Mouse (Mus musculus): ENCODE measurements around the gene Ets1.

Ets1 gene

DNA sequence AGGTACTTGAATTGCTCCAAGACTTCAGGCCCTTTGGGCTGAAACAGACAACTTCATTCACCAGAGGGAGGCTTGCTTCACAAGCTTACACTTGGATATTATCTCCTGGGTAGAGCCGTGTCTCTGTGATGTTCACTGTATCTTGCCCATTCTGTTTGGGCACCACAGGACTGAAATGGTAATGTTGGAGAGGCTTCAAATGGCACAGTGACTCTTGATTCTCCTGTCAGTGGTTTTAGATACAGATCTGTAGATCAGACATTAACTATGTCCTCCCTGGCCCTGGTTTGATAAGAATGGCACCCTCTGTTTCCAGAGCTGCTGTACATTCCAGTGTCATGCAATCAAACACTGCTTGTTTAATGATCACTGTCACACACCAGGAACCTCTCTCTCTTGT lies 77.1 kb downstream of the Ets1 start:
- DNase-seq = no peak

DNA sequence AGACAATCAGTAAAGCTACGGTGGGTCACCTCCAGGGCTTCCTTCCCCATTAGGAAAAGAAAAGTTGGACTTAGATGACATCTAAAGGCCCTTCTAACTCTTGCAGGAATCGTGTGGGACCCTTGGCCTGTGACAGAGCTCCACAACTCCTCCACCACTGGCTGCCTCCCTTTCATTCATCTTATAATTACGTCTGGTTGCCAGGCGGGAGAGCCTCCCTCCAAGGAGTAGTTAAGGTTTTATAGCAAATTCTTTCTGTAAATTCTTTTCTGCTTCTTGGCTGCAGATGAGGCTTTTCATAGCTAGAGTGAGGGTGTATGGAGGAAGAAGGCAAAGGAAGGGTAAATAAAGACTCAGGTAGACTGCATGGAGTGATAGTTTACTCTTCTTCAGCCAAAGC lies 77.8 kb downstream of the Ets1 start:
- DNase-seq = no peak

DNA sequence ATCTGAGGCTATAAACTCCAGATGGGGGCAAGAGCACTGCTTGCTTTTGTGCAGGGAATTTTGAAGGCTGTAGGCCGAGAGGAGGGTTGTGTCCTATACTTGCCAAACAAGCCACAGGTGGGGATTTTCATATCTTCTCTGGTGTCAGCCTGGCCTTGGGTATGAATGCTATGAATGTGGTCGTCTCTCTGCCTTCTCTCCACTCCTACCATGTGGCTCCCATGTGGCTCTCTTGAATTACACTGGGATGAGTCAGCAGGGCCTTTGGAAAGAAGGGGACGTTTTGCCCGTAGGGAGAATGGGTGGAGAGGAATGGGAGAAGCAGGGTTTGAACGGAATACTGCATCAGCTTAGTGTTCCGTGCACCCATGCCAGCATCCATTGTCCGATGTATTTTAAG lies 78.5 kb downstream of the Ets1 start:
- no peak for DNase-seq

DNA sequence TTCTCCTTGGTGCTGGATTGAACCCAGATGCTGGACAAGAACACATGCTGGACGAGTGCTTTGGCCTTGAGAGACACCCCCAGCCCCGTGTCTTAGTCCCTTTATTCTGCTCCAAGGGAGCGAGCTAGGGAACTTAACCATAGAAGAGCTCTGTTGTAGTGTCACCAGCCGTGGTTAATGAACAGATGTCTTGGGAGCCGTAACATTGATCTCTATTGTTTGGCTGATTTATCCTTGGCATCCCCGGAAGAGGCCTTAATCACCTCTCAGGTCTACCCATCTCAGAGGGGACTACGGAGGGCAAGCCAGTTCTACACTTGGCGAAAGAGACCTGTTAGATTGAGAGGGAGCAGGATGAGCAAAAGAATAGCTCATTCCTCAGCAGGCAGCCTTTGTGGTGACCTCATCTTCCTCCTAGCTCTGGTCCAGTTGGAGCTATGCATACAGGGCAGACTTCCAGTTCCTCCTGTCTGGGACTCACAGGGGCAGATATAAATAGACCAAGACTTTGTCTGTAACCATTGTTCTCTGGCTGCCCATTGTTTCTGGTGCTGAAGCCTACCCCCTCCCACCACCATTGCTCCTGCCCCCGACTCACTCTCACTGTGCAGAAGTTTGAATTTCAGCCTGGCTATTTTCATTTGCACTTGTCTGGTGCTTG lies 79.9 kb downstream of the Ets1 start:
- peak; percentile 67 for DNase-seq

DNA sequence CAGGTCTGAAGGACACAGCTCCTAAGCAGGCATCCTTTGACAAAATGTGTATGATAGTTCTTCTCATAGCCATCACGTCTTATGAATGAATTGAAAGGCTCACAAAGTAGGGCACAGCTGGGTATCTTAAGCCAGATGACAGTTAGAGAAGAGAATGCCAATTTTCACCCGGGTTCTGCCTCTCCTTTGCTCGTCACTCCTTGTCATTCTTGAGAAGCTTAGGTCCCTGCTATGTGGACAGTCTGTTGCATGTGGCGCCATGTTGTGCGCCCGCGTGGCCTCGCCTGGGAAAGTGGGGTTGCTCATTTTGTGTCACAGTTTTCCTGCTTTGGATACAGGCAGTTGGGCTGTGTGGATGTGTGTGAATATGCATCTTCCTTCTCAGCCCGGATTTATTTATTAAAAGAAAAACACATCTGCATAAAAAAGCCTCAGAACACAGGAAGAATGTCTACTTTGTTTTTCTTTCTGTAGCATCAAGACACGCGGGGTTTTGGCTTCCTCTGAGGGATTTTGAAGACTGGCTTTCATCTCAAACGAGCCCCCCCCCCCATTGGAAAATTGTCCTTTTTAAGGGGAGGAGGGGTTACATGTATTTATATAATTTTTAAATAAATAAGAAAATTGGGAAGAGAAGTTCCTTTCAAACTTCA lies 81.4 kb downstream of the Ets1 start:
- DNase-seq = no peak

DNA sequence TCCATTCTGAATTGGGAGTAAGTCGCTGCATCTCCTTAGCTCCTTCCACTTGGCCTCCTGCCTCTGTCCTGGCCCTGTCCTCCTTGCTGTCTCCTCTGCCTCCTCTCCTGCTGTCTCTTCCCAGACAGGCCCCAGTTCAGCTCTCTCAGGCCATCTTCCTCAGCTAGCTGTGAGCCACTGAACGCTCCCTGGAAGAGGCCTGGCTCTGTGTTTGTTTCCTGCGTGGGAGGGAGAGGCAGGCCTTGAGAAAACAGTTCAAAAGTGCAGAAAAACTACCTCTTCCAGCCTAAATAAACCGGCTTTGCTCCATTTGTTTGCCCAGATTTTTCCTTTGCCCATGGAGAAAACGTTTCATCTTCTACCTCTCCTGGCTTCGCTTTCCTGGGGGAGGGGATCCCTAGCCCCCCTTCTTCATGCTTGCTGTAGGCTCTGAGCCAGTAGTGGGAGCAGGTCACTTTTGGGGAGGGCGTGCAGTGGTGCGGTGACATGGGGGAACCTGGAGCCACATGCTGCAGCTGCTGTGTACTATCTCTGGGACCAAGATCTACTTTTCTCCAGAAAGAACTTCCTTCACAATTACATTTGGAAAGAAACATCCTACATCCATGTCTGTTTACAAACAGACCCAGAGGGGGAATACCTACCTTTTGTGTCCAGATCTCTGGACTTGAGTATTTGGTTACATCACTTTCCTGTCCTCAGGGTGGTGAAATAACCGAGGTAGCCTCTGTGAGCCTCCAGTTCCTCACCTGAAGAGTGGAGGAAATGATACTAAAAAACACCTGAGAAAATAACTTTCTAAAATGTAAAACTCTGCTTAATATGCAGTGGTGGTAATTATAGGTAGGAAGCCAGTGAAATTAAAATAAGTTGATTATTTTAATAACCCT lies 82.2 kb downstream of the Ets1 start:
- DNase-seq = no peak

DNA sequence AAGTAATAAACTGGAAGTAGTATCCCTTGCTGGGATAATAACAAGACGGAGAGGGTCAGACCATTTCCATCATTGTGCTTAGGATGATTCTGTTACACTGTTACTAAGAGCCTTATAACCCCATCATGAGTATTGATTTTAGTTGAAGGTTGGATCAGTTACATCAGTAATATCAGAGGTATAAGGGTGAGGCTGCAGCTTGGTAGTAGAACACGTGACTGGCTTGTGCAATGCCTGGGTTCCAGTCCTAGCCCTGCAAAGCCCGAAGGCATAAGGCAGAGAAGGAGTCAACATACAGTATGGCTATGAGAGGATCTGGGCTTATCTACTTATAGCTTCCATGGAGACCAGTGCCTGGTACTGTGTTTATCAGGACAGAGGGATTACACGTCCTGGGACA lies 82.8 kb downstream of the Ets1 start:
- DNase-seq = no peak

DNA sequence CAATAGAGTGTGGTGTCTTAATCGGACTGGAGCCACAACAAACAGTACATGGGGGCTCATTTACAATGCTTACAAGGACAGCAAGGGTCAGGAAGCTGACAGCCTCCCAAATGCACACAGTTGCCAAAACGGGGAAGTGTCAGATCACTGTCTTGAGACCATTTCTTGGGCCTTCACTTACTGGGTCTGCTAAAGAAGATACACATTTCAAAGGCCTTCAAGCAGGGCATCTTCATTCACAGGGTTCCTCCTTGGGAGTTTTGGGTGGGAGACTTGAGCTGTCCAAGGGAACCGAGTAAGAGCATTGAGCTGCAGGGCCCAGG lies 83.9 kb downstream of the Ets1 start:
- DNase-seq = no peak

DNA sequence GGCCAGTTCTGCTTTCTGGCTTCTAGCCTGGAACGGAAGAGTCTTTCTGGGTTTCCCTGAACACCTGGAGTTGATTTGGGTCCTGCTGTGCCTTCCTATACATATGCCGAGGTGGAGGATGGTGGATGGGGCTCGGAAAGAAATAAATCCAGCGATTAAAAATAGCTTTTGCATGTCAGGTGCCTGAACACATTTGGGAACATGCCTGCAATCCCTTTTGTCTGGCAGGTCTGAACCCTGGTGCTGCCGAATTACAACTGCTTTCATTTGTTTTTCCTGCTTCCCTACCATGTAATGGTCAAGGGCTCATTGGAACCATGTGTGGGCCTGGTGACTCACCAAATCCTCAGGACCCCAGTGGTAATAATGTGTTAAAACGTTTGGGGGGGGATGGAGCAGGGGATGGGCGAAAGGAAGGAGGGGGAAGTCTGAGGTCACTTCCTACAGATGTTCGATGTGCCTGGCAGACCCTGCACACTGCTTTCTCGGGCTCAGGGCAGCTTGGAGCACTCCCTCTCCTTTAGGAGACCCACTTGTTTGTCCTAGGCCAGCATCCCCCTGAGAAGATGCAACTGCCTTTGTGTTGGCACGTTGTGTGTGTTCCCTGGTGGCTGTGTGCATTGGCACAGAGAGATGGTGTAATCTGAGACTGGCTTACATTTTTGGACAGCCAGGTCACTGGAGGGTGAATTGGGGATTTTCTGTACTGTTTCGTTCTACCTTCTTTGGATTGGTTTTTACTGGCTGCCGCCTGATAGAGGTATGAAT lies 84.4 kb downstream of the Ets1 start:
- no peak for DNase-seq

DNA sequence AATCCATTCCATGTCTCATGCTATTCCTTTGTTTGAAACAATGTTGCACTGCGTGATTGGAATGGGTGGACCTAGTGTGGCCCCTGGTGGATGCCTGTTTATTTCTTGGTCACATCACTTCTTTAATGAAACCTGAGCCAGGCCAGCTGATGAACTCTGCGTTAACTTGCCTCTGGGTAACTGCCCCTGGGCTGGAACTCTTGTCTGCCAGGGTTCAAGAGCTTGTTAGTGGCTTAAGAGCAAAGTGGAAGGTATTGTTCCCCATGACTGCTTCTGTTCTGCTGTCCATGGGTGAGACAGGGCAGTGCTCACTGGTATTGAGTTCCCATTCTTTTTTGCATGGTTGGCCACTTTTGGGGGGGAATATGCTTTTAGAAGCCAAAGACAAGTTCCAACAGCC lies 85.1 kb downstream of the Ets1 start:
- DNase-seq = no peak

DNA sequence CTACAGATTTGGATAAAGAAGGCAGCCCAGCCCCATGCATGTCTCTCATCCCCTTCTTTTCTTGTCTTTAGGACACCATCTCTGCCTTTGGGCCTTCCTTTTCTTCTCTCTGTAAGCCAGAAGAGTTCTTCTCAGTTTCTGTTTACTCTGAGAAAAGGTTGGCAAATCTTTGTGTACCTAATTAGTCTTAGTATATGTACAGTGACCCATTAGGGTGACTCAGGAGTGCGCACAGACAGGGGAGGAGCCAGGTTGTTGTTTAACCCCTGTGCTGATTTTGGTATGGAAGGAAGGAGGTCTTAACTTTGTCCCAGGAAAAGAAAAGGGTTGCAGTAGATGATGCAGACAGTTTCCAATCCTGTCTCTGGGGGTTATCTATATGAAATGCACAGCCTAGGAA lies 86.2 kb downstream of the Ets1 start:
- DNase-seq = no peak

DNA sequence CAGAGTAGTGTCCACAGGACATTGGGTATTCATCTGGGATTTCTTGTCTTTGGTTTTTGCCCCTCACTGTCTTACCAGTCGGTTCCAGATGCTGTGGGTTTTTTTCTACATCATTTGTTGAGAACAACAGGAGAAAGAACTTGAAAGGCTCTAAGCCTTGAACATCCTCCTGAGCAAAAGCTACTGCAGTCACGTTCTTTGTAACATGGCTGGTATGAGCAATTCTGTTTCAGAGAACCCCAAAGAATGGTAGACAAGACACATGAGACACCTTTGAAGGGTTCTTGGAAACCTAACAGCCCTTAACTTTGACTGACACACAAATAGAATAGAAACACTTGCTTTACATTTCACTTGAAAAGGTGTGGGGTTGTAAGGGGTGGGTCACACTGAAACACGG lies 86.9 kb downstream of the Ets1 start:
- DNase-seq = no peak

DNA sequence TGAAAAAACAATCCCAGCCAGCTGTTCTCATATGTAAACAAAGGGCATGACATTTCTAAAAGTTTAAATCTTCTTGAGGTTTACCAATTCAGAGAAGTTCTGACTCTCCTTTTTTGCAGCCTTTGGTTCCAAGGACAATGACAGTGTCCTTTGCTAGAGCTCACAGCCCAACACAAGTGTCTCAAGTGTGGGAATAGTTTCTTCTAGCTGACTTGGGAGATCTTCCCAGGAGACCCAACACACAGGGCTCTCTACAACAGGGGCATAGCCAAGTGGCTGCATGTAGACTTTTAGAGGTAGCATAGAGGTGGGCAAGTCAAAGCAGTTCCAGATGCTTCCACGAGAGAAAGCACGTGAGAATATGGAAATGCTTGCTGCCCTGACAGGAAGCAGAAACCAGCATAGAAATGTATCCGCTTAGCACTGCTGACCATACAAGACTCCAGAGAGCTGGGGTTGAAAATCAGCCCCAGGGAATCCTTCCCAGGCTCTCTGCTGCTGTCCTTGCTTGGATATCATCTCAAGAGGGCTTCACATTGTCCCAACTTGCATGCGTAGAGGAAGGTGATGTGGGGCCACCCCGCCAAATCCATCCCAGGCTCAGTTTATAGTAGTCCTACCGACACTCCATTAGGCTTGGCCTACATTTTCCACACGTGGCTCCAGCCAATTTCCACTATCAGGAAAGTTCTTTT lies 88.3 kb downstream of the Ets1 start:
- DNase-seq = no peak

DNA sequence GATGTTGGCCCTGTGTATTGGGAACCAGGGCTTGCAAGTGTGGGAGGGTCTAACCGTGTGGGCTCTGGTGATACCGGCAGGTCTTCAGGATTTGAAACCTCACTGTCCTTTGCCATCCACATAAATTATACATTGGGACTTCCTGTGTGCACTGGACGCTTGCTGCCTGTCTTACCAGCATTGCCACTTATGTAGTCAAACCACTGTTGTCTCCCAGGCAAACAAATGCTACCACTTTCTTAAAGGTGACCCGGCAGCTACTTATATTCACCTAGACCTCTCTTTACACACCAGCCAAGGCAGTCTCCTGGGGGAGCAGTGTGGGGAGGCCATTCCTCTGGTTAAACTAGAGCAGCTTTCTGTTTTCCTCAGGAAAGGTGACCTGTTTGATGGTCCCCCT lies 89.9 kb downstream of the Ets1 start:
- DNase-seq = no peak

DNA sequence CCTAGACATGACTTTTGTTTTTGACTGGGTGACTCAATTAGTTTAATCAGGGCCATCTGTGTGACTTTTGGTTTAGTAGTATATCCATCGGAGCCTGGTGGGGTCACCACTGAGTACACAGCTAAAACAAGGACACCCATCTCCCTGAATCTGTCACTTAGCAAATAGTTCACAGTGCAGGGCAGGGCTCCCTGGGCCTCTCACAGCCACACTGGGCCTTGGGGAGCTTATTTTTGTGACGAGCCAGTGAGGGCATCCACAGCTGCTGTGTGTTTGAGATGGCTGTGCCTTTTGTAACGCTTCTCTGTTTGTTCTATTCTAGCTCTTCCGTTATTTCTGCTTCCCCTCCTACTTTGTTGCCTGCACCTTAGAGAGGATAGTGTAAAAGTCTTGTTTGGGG lies 90.6 kb downstream of the Ets1 start:
- DNase-seq = no peak

DNA sequence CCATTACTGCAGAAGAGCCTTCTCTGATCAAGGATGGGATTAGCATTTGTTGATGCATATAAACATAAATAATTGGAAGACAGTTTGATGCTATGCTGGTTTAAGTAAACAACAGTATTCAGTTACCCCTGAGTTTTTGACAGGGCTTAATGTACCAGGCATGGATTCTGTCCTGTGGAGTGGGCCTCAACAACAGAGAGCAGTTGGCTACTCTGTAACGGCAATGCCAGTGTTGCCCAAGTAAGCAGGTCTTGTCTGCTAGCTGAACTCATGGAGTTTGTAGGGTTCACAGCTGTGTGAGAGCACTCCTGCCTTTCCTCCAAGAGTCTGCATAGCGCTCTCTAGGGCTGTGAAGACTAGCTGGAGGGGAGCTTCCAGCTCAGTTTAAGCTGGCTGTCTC lies 91.0 kb downstream of the Ets1 start:
- DNase-seq = no peak

DNA sequence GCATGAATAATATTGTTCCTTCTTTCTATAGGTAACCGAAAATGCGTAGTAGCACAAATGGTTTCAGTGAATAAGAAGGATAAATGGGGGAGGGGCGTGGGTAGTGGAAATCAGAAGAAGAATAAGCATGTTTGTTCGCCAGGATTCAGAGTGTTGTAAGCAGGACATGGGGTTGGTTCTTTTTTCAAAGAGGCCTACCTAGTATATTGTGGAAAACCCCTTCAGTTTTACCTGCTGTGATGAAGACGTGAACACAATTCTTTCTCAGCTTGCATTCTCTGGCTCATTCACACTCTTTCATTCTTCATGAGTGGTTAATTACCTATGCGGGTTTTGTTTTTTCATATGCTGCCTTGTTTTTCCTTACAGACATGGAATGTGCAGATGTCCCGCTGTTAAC lies 92.3 kb downstream of the Ets1 start:
- no peak for DNase-seq

DNA sequence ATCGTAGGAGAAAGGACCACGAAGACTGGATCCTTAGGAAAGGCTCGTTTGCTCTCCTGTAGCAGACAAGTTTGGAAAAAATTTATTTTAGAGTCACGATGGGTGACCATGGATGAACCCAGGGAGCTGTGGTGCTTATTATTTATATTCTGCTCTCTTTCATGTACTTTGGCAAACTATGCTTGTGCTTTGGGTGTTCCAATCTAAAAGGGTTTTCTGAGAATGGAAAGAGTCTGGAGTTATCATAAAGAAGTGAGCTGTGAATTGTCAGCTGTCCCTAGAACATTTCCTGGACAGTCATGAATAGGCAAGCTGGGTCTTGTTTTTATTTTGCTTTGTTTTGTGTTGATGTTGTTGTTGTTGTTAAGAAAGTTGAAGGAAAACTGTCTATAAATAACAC lies 92.8 kb downstream of the Ets1 start:
- DNase-seq = no peak

DNA sequence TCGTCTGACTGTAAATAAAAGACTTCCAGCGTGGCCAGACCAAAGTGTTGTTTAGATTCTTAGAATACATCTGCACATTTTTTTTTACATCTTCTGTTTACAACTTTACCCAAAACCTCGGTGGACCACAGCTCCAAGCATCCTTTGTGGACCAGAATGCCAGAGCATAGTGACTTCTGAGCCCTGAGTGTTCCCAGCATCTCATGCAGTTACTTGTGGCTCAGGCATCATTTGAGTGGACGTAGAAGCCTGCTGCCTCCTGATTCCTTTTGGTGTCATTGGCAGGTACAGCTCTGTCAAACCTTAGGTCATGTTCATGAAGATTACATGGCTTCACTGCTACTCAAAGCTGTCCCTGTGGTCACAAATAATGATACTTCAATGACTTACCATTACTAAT lies 93.2 kb downstream of the Ets1 start:
- no peak for DNase-seq

DNA sequence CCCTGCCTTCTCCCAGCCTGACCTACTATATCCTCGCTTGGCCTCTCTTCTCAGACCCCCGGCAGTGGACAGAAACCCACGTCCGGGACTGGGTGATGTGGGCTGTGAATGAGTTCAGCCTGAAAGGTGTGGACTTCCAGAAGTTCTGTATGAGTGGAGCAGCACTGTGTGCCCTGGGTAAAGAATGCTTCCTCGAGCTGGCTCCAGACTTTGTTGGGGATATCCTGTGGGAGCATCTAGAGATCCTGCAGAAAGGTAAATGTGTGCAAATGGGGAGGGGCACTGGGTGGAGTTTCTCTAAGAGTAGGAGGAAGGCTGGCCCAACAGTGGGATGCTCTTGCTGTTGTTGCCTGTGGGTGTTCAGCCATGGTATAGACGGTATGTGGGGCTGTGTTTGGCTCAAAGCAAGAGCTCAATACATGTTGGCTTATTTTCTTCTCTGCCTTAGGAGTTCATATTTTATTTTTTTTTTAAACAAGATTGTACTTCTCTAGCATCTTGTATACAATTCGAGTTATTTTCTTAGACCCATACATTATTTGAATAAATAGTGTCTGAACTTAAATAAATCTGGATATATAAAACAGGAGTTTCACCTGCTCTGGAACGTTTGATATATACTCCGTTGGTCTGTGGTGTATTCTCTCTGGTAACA lies 94.1 kb downstream of the Ets1 start:
- DNase-seq = no peak

DNA sequence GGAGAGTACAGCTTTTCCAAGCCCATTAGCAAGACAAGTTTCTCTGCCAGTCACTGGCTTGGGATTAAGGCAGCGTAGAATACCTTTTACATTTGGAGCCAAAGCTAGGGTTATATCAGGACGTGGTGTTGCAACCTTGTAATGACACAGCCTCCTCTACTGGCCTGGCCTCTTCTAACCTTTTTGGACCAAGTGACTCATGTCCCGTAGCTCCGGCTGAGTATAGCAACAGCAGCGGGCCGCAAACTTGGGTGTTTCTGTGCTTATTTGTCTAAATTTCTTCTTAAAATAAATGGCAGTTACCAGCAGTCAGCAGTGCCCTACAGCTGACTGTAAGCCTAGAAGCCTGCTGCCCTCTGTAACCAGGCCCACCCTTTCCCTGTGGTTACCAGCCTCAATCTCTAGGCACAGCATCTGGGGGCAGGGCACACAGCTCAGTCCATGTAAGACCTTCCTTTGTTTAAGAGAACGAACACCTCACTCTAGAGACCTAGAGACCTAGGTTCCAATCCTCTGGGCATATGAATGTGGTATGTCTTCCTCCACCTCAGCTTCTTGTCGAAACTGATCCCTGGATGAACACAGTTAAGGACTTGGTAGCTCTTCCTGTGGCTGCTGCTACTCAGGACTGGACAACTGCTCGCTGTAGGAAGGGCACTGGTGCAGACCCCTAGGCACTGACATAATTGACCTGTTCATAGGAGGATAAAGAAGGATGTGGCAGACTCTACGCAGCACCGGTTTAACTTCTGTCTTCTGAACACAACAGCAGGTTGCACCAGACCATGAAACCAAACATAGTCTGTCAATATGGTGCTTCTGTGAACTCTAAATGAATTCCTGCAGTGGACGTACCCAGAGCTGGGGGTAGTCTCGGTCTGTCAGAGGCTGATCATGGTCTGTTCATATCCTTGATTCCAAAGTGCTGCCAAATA lies 94.9 kb downstream of the Ets1 start:
- DNase-seq = no peak

All from kidney, postnatal 10 days (tissue).